Mouse (Mus musculus): Measurements from ENCODE around the gene Gjb4.

Gjb4 gene

GRCm38 (mm10) chr4:127349560-127350300 is 4.2 kb downstream of the Gjb4 start:
- in situ Hi-C loops (cut with MboI, MseI) = no loop called here

GRCm38 (mm10) chr4:127345000-127345399 is 8.9 kb downstream of the Gjb4 start:
- in situ Hi-C loops (cut with MboI, MseI) = no loop called here

DNA sequence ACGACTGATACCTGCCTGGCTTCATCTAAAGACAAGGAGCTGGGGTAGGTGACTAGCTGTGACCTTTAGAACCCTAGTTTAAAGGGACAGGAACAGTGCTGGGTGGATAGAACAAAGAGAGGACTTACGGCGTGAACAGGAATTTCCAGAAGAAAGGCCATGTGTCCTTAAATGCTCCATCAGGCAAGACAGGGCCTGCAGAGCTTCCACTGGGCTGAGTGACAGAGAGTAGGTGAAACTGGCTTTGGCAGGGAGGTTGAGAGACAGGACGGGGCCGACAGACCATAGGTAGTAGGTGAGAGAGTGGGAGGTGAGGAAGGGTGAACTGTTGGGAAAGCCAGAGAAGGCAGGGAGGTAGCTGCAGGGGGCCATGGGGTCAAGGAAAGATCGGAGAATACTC is 12.5 kb downstream of the Gjb4 start:
- in situ Hi-C loops (cut with MboI, MseI) = no loop called here

GRCm38 (mm10) chr4:127337668-127338067 is 16.2 kb downstream of the Gjb4 start:
- in situ Hi-C loops (cut with MboI, MseI) = no loop called here

GRCm38 (mm10) chr4:127334870-127335504 is 18.9 kb downstream of the Gjb4 start:
- in situ Hi-C loops (cut with MboI, MseI) = no loop called here

DNA sequence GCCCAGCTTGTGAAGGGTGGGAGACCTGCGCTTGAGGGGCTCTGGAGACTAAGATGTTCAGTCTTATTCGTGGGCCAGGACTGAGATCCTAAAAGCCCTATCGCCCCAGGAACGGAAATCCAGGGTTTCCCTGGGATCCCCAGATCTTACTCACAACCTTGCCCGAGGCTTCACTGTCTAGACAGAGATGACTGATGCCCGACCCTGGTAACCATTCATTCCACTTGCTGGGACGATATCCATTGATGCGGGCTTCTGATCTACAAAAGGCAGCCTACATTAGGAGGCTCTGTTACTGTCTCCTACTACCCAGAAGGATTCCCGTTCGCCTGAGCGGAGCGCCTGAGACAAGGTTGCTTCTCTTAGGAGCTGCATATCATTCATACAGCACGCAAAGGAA is 22.7 kb downstream of the Gjb4 start:
- in situ Hi-C loops (cut with MboI, MseI) = no loop called here

DNA sequence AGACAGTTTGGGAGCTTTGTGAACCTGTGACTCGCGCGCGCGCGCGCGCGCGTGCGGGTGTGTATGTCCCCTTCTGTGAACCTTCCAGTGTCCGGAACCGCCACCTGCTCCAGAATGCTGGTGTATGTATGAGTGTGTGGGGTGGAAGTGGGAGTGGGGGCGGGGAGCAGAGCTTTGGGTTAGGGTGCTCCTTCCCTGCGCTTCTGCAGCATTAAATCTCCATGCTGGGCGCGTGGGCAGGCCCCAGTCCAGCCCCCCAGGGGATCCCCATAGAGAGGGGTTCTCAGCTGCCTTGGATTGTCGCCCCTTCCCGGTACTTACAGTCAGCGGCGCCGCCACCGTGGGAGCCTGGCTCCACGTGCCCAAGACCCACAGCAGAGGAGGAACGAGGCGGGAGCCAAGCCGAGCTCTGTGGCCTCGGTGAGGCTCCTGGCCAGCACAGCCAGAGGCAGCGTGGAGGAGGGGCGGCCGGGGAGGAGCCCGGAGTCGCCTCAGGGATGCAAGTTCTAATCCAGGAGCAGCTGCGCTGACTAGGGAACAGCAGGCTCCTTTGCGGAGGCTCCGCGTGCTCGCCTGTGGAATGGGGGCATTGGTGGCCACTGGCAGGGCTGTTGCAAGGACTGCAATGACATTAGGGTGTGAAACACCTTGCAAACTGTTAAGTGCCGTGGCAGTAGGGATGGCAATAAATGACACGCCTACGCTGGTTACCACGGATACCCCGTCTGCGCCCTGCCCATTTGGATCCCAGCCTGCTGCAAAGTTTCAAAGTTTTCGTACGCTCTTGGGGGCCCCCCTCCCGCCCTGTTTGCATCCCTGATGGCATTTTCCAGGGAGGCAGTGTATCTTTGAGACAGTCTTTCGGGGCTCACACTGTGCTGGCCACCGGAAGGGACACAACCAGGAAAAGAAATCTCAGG is 23.4 kb downstream of the Gjb4 start, which contains the start of gene Gjb3:
Gene Gjb3 (minus strand): TSS at position 664 of the 920 bp plus-strand sequence.
- in situ Hi-C loops (cut with MboI, MseI) = no loop called here

DNA sequence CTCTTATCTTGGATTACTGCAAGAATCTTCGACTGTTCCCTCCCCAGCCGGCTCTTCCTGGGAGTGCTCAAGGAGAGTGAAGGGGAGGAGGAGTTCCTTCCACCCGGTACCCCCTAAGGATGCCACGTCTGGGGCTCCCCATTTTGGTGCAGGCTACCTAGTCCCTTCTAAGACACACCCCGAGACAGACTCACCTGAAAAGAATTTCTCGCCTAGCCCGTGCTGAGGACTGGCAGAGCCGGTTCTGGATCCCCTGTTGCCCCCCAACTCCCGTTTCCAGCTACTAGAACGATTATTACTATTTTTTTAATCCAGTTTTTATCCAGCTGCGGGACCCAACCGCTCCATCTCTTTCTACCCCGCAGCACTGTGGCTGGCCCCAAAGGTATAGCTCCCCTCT is 24.1 kb downstream of the Gjb4 start:
- in situ Hi-C loops (cut with MboI, MseI) = no loop called here

- in situ Hi-C loops (cut with MboI, MseI) = no loop called here
Observed at GRCm38 (mm10) chr4:127329046-127329445, 24.8 kb downstream of the Gjb4 start.

- in situ Hi-C loops (cut with MboI, MseI) = no loop called here
Observed at GRCm38 (mm10) chr4:127328378-127328777, 25.5 kb downstream of the Gjb4 start.

- in situ Hi-C loops (cut with MboI, MseI) = no loop called here
Observed at GRCm38 (mm10) chr4:127327749-127328148, 26.1 kb downstream of the Gjb4 start.

- in situ Hi-C loops (cut with MboI, MseI) = no loop called here
Observed at GRCm38 (mm10) chr4:127327258-127327657, 26.6 kb downstream of the Gjb4 start.

DNA sequence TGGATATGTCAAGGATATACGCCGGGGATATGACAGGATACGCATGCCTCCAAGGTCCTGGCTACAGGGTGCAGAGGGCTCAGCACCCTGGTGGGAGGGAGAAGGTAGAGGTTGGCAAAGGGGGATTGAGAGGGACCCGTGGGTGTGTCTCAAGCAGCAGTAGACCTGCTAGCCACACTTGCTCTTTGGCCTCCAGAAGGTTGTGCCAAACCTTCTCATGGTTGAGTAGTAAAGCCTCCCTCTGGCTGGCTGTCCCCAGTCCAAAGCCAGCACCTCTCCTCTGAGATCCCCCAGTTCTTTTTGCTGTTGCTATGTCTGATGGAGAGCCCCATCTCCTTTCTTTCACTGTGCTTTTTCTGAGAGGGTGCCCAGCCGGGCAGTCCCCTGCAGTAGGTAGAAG is 28.6 kb downstream of the Gjb4 start:
- in situ Hi-C loops (cut with MboI, MseI) = no loop called here

DNA sequence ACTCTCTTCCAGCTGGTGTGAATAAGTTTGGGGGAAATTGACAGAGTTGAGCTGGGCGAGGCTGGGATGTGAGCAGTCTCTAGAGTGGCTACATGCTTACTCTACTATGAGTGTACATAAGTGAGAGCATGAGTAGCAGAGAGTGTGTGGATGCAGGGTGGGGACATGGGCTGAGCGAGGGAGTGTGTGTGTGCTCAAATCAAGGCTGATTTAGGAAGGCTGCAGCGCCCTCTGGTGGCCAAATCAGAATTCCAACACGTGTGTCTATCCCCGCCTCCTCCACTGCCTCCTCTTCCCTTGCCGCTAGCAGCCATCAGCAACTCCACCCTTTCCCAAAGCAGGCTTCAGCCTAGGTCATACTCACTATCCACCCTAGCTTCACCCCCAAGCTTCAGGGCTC is 29.1 kb downstream of the Gjb4 start:
- in situ Hi-C loops (cut with MboI, MseI) = no loop called here

DNA sequence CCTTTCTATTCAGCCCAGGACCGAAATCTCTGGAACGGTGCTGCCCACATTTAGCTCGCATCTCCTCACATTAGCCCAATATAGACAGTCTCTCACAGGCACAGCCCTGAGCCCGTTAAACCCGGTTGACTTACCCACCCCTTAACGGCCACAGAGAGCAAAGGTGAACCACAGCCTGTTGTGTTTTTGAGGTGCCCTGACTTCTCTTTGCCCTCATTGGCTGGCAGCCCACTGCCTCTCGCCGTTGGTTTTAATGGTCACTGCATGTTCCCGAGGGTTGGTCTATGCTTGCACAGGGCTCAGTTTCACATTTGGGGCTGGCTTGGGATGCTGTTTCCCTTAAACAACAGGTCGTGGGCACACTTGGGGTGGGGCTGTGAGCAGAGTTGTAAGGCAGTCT is 29.6 kb downstream of the Gjb4 start:
- in situ Hi-C loops (cut with MboI, MseI) = no loop called here

DNA sequence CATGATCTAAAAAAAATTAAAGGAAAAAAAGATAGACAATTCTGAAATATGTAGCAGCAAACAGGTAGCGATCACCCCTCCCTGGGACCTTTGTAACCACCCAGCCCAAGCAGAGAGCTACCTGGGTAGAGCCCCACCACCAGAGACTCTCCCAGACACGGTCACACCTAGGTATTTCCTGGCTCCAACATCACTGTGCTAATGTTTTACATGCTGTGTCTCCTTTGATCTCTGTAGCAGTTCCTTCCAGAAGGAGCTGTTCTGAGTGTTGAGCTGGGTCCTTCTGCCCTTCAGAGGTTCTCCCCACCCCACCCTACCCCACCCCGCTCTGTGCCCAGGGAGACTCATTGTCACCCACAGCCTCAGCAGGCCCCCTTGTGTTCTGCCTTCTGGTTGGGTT is 30.2 kb downstream of the Gjb4 start:
- in situ Hi-C loops (cut with MboI, MseI) = no loop called here

DNA sequence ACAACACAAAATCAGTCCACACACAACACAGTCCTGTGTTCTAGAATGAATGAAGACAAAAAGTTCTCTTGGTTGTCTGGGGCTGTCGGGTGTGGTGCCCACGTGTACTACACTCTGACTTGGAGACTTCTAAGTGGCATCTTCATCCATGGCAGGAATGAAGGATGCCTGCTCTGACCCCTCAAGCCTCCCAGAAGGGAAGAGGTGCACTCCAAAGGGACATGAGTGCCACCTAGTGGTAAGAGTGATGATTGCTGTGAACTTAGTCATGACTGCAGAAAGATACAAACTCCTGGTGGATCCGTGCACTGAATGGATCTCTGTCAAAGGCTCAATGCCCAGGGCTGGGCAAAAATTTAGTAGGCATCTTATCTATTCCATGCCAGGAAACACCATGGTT is 34.3 kb downstream of the Gjb4 start:
- in situ Hi-C loops (cut with MboI, MseI) = no loop called here

DNA sequence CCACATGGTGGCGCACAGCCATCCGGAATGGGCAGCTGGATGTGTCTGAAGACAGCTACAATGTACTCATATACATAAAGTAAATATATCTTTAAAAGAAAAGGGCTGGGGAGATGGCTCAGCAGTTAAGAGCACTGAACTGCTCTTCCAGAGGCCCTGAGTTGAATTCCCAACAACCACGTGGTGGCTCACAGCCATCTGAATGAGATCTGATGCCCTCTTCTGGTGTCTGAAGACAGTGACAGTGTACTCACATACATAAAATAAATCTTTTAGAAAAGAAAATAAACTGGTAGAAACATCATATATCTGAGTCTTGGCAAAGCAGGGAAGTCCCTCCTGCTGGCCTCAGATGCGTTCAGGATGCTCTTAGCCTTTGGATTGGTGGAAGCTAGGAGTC is 36.7 kb downstream of the Gjb4 start:
- in situ Hi-C loops (cut with MboI, MseI) = no loop called here

DNA sequence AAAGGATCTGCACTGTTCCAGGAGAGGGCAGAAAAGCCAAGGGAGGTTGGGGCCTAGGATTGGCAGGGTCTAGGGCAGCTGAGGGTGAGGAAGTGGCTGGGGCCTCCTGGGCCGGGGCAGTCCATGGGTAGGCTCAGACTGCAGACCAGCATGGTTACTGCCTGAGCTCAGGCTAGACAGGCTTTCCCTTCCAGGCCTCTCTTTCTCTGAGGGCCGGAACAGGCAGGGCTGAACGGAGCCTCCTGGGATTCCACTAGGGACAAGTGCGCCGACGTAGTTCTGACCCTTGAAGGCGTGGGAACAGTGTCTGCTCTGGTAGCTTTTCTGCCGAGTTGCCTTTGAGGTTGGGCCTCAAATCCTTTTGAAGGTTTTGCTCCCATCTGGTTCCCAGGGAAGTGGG is 38.1 kb downstream of the Gjb4 start:
- in situ Hi-C loops (cut with MboI, MseI) = no loop called here

DNA sequence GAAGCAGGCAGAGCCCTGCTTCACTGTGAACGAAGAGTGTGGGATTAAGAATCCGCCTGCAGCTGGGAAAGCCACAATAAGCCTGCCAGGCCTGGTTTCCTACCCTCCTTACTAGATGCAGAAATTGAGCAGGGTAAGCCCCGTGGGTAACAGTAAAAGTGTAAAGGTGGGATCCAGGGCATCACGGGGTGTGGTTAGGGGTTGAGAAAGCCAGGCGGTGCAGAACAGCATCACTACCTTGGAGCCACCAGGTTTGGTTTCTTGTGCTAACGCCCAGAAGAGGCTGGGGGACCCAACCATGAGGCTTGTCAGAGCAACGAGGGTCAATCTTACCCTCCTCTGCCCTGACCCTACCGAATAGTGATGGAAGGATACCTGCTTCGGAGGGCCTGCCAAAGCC is 39.3 kb downstream of the Gjb4 start:
- in situ Hi-C loops (cut with MboI, MseI) = no loop called here

DNA sequence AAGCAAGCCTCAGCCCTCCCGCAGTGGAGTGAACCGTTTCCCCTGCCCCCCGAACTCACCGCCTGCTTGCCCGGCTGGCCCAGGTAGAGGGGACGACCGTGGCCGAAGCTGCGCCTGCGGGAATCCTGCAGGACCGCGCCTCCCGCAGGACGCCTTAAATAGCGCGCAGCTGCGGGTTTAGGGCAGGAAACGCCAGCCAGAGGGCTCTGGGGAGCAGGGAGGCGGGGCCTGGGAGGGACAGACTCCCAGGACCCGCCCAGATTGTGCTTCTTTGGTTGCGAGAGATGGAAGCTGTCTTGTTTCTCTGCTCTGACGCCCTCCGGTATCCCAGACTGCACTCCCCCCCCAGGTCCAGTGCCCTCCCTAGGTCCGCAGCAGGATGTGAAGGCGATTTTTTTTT is 40.0 kb downstream of the Gjb4 start, which contains the start of gene Gja4:
Gene Gja4 (minus strand): TSS at position 179 of the 400 bp plus-strand sequence.
- in situ Hi-C loops (cut with MboI, MseI) = no loop called here

DNA sequence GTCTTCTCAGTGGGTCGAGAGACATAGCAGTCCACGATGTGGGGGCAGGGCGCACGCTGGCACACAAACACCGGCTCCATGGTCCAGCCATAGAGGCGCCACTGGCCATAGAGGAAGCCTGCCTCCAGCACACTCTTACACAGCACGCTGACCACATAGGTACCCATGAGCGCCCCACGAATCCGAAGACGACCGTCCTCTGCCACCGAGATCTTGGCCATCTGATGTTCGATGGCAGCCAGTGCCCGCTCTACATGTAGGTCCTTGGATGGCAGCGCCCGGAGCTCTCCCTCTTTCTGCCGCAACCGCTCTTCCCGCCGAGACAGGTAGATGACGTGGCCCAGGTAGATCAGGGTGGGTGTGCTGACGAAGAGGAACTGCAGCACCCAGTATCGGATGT is 41.5 kb downstream of the Gjb4 start:
- in situ Hi-C loops (cut with MboI, MseI) = no loop called here

Data from regulatory T cell (primary cell).